Mouse (Mus musculus) Patski (cell line): ENCODE measurements around the gene Hoxc5. TPM values are rescaled to one million over a fixed set of nuclear protein-coding genes. Genes with fewer than 3 reads are reported as not detected.

ENCODE experiments used
- ATAC-seq: fragments of 100-300 bp; one replicate; pipeline ENCODE4 v1.8.0; 2021
- CTCF ChIA-PET: fragments of 350-600 bp; sonication (Branson Sonifier 250); formaldehyde crosslinking; loops from one replicate; lab custom pipeline; 2022; ENCODE audit warnings: inconsistent platforms; lab: Charles Lee
- POLR2A ChIA-PET: fragments of 350-600 bp; sonication (Branson Sonifier 250); formaldehyde crosslinking; loops from one replicate; lab custom pipeline; 2022; ENCODE audit warnings: antibody characterized with exemption, inconsistent platforms; lab: Charles Lee
- DNase-seq: peaks from one replicate; pipeline ENCODE4 v3.0.0-alpha.2; 2011; ENCODE audit warnings: low read depth, low spot score
- H3K27me3 ChIP-seq: fragments of 371-371 bp; one replicate; pipeline ENCODE4 v1.5.1; 2021
- CTCF ChIP-seq: fragments of 100-300 bp; IDR thresholded peaks from one replicate; pipeline ENCODE4 v1.5.1; 2021
- in situ Hi-C: fragments of 300-500 bp; cut with MboI; formaldehyde crosslinking; loops from 3 replicates; pipeline ENCODE4 v1.11.1; 2018; ENCODE audit warnings: low pct_unique_long_range_greater_than_20kb, mixed read lengths
- polyA plus RNA-seq: library from polyadenylated mRNA; unstranded; gene quantifications from one replicate; pipeline ENCODE4 v1.2.3, GENCODE M21; 2021

The Hoxc5 gene
- polyA plus RNA-seq, 1 experiment from 2014 or later: 0.56 TPM

- no peak for ATAC-seq
Observed at GRCm38 (mm10) chr15:102956906-102957305, 10.3 kb upstream of the Hoxc5 start.

GRCm38 (mm10) chr15:102959663-102960191, 7.5 kb upstream of the Hoxc5 start:
- POLR2A ChIA-PET: no interaction called here
- peaks cover 18% of the 10 kb centered on the region for H3K27me3 ChIP-seq
- DNase-seq (no peak), ATAC-seq (no peak)
- CTCF ChIA-PET: no interaction called here
- TF ChIP-seq CTCF: no peak
- in situ Hi-C loops: loop anchor here (10.0 kb wide), 1 partner anchor 345 kb away; no protein-coding TSS in a partner anchor

More at GRCm38 (mm10) chr15:102956906-102957305, 10.3 kb upstream of the Hoxc5 start:
- POLR2A ChIA-PET: no interaction called here
- TF ChIP-seq CTCF: no peak
- in situ Hi-C loops: no loop called here
- CTCF ChIA-PET: no interaction called here
- peaks cover 38% of the 10 kb centered on the region for H3K27me3 ChIP-seq
- DNase-seq: no peak

GRCm38 (mm10) chr15:102961728-102962127, 5.5 kb upstream of the Hoxc5 start:
- CTCF ChIA-PET: no interaction called here
- in situ Hi-C loops: loop anchor here (10.0 kb wide), 1 partner anchor 343 kb away; no protein-coding TSS in a partner anchor
- DNase-seq: no peak
- ATAC-seq: no peak
- H3K27me3 ChIP-seq: peaks cover 6% of the 10 kb centered on the region
- TF ChIP-seq CTCF: no peak
- POLR2A ChIA-PET: no interaction called here

- no peak for DNase-seq
- H3K27me3 ChIP-seq: peaks cover 3% of the 10 kb centered on the region
- POLR2A ChIA-PET: no interaction called here
- in situ Hi-C loops: loop anchor here (10.0 kb wide), 1 partner anchor 342 kb away; no protein-coding TSS in a partner anchor
- no peak for ATAC-seq
- TF ChIP-seq CTCF: no peak
- CTCF ChIA-PET: no interaction called here
Observed at GRCm38 (mm10) chr15:102962492-102962891, 4.8 kb upstream of the Hoxc5 start.

GRCm38 (mm10) chr15:102963259-102963658, 4.0 kb upstream of the Hoxc5 start:
- ATAC-seq (no peak), DNase-seq (no peak)
- H3K27me3 ChIP-seq: no peaks in the 10 kb centered on the region
- TF ChIP-seq CTCF: no peak
- ChIA-PET POLR2A (no interaction called here), CTCF (interaction anchor here (1.2 kb wide), 1 partner anchor 10 kb away, joined by 3 read pairs; the partner anchor contains the start of gene Hoxc11)
- in situ Hi-C loops: loop anchor here (10.0 kb wide), 1 partner anchor 342 kb away; no protein-coding TSS in a partner anchor

- H3K27me3 ChIP-seq: no peaks in the 10 kb centered on the region
- TF ChIP-seq CTCF: no peak
- CTCF ChIA-PET: interaction anchor here (1.2 kb wide), 1 partner anchor 10 kb away, joined by 3 read pairs; the partner anchor contains the start of gene Hoxc11
- ATAC-seq: no peak
- POLR2A ChIA-PET: interaction anchor here (0.6 to 1.2 kb wide), 2 partner anchors 92 to 215 kb away, joined by 3 read pairs; no protein-coding TSS in a partner anchor
- in situ Hi-C loops: loop anchor here (10.0 kb wide), 1 partner anchor 341 kb away; no protein-coding TSS in a partner anchor
- no peak for DNase-seq
Observed at GRCm38 (mm10) chr15:102963671-102964640, 3.3 kb upstream of the Hoxc5 start.

GRCm38 (mm10) chr15:102965003-102965891, 2.0 kb upstream of the Hoxc5 start:
- ATAC-seq: no peak
- no peak for TF ChIP-seq CTCF
- DNase-seq: no peak

GRCm38 (mm10) chr15:102965892-102966775, 1.1 kb upstream of the Hoxc5 start:
- in situ Hi-C loops: loop anchor here (10.0 kb wide), 1 partner anchor 339 kb away; no protein-coding TSS in a partner anchor
- TF ChIP-seq CTCF: peak; percentile 98
- ChIA-PET POLR2A (interaction anchor here (1.6 to 1.7 kb wide), 2 partner anchors 14 to 211 kb away, joined by 7 to 10 read pairs; no protein-coding TSS in a partner anchor), CTCF (interaction anchor here (0.6 to 3.5 kb wide), 21 partner anchors 8 to 273 kb away, joined by 3 to 43 read pairs (median 5); partner anchors contain the start of gene Cbx5)
- ATAC-seq (peak; percentile 54), DNase-seq (no peak)
- H3K27me3 ChIP-seq: no peaks in the 10 kb centered on the region

More at GRCm38 (mm10) chr15:102965003-102965891, 2.0 kb upstream of the Hoxc5 start:
- POLR2A ChIA-PET: interaction anchor here (1.2 kb wide), 1 partner anchor 214 kb away, joined by 3 read pairs; no protein-coding TSS in a partner anchor
- CTCF ChIA-PET: interaction anchor here (1.0 to 3.5 kb wide), 10 partner anchors 12 to 213 kb away, joined by 3 to 43 read pairs (median 8); no protein-coding TSS in a partner anchor
- H3K27me3 ChIP-seq: no peaks in the 10 kb centered on the region
- in situ Hi-C loops: loop anchor here (10.0 kb wide), 1 partner anchor 340 kb away; no protein-coding TSS in a partner anchor
